Mouse (Mus musculus): Measurements from ENCODE around the gene B4galt7.

DNA sequence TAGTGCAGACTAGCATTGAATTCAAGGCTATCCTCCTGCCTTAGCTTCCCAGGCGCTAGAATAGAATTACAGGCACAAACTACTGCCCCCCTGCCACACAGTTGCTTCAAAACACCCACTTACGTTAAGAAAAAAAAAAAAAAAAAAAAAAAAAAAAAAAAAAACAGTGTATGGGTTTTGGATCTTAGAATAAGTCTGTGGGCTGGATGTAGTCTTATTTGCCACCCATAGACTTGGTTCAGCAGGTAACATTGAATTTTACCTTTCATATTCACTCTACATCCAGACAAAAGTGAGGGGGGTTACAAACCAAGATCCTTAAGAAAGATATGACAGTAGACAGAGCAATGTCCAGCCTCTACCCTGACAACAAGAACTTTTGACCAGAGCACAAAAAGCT lies 31.7 kb upstream of the B4galt7 start:
- no peak for TF ChIP-seq POLR2A (IDR thresholded peaks at IDR 0.05; ENCODE audit: low read depth, low read length)
- TF ChIP-seq USF1 (IDR thresholded peaks at IDR 0.05; ENCODE audit: low read depth, low read length), result no peak
- TF ChIP-seq CTCF (conservative IDR thresholded peaks at IDR 0.05 in 1 of 2, IDR thresholded peaks at IDR 0.05 in 1 of 2; ENCODE audit: low read depth in 2 of 2, low read length in 2 of 2), result no peak
- no peak for TF ChIP-seq PAX5 (IDR thresholded peaks at IDR 0.05; ENCODE audit: low read length)
- TF ChIP-seq UBTF (IDR thresholded peaks at IDR 0.05; ENCODE audit: low read depth, low read length), result no peak
- no peak for TF ChIP-seq GABPA (IDR thresholded peaks at IDR 0.05; ENCODE audit: insufficient replicate concordance, low read depth, low read length)
- TF ChIP-seq JUN (IDR thresholded peaks at IDR 0.05; ENCODE audit: insufficient read depth, low read depth, low read length), result no peak
- no peak for TF ChIP-seq SIN3A (IDR thresholded peaks at IDR 0.05; ENCODE audit: low read length)
- TF ChIP-seq EP300 (IDR thresholded peaks at IDR 0.05; ENCODE audit: low read length), result no peak
- TF ChIP-seq MAFK (IDR thresholded peaks at IDR 0.05; ENCODE audit: insufficient replicate concordance, low read length), result no peak
- TF ChIP-seq TCF12 (IDR thresholded peaks at IDR 0.05; ENCODE audit: low read depth, low read length), result no peak
- no peak for TF ChIP-seq SMC3 (IDR thresholded peaks at IDR 0.05; ENCODE audit: low read depth, low read length)
- TF ChIP-seq ZMIZ1 (IDR thresholded peaks at IDR 0.05; ENCODE audit: low read depth, low read length), result no peak

Data from CH12.LX (cell line).